Mouse (Mus musculus) lung, embryonic 15.5 days (tissue): ENCODE results near the gene Lrrc8b. TPM values are rescaled to one million over a fixed set of nuclear protein-coding genes. Genes with fewer than 3 reads are reported as not detected.
A peak's percentile ranks its signal among the peaks of the same experiment; 100 is the strongest.

Source experiments
- ATAC-seq: fragments of 200-750 bp; cut with Nextera tagmentation; 2 replicates; pipeline ENCODE4 v1.8.0; 2017; ENCODE audit warnings: moderate number of reproducible peaks, borderline replicate concordance; ENCODE audit not compliant: low FRiP score, low TSS enrichment; ENCODE audit errors: extremely low read depth
- H3K27ac ChIP-seq: fragments of 300-500 bp; sonication (generic); 2 replicates; pipeline ENCODE4 v1.5.1; 2015; ENCODE audit warnings: moderate library complexity, mild to moderate bottlenecking, inconsistent platforms
- H3K27me3 ChIP-seq: fragments of 300-500 bp; sonication (generic); 2 replicates; pipeline ENCODE4 v1.6.1; 2015; ENCODE audit warnings: inconsistent platforms
- H3K36me3 ChIP-seq: fragments of 300-500 bp; sonication (generic); 2 replicates; pipeline ENCODE4 v1.6.1; 2015; ENCODE audit warnings: inconsistent platforms
- H3K4me1 ChIP-seq: fragments of 300-500 bp; sonication (generic); 2 replicates; pipeline ENCODE4 v1.6.1; 2015; ENCODE audit warnings: inconsistent platforms
- H3K4me2 ChIP-seq: fragments of 300-500 bp; sonication (generic); 2 replicates; pipeline ENCODE4 v1.6.1; 2015; ENCODE audit warnings: inconsistent platforms, mild to moderate bottlenecking, moderate library complexity
- H3K4me3 ChIP-seq: fragments of 300-500 bp; sonication (generic); 2 replicates; pipeline ENCODE4 v1.5.1; 2015; ENCODE audit warnings: mild to moderate bottlenecking, inconsistent platforms
- H3K9ac ChIP-seq: fragments of 300-500 bp; sonication (generic); 2 replicates; pipeline ENCODE4 v1.6.1; 2015; ENCODE audit warnings: inconsistent platforms
- H3K9me3 ChIP-seq: fragments of 300-500 bp; sonication (generic); 2 replicates; pipeline ENCODE4 v1.6.1; 2016; ENCODE audit warnings: inconsistent platforms
- WGBS: fragments of 180-500 bp; shearing (Covaris S2); methylation state at CpG from one replicate; pipeline ENCODE4 v1.1.7; 2015; 5-methylcytosine and 5-hydroxymethylcytosine counted together
- polyA plus RNA-seq: library from polyadenylated mRNA; unstranded; fragments of >200 nt; fragmentation: Nextera tagmentation; extraction: Ambion mirVana; gene quantifications from 2 replicates; pipeline ENCODE4 v1.2.1, GENCODE M21; 2015

Lrrc8b gene
- polyA plus RNA-seq, 1 experiment from 2014 or later = 6.7 TPM

GRCm38 (mm10) chr5:105523452-105523851 lies 107.9 kb downstream of the Lrrc8b start:
- no peak overlapping the region for H3K4me3 ChIP-seq
- peak overlapping the region; percentile 50 for H3K27ac ChIP-seq
- peaks cover 25% of the 10 kb centered on the region for H3K4me1 ChIP-seq
- H3K27me3 ChIP-seq = no peaks in the 10 kb centered on the region
- 42% methylated on average over 3 of the region's 3 CpGs for WGBS
- no peak for ATAC-seq
- H3K4me2 ChIP-seq = no peak overlapping the region
- H3K9me3 ChIP-seq = no peaks in the 10 kb centered on the region
- H3K36me3 ChIP-seq = no peaks in the 10 kb centered on the region; the same call in 1 of the 2 replicates
- H3K9ac ChIP-seq = no peak overlapping the region

- no peaks in the 10 kb centered on the region for H3K9me3 ChIP-seq
- H3K9ac ChIP-seq = no peak overlapping the region
- 89% methylated on average over 12 of the region's 12 CpGs for WGBS
- no peak overlapping the region for H3K4me2 ChIP-seq
- H3K4me3 ChIP-seq = no peak overlapping the region
- ATAC-seq = no peak
- no peaks in the 10 kb centered on the region; the same call in 1 of the 2 replicates for H3K36me3 ChIP-seq
- peaks cover 18% of the 10 kb centered on the region; the same call in 1 of the 2 replicates for H3K4me1 ChIP-seq
- no peaks in the 10 kb centered on the region for H3K27me3 ChIP-seq
- no peak overlapping the region for H3K27ac ChIP-seq
Measured at GRCm38 (mm10) chr5:105525004-105525403, 109.4 kb downstream of the Lrrc8b start.

DNA sequence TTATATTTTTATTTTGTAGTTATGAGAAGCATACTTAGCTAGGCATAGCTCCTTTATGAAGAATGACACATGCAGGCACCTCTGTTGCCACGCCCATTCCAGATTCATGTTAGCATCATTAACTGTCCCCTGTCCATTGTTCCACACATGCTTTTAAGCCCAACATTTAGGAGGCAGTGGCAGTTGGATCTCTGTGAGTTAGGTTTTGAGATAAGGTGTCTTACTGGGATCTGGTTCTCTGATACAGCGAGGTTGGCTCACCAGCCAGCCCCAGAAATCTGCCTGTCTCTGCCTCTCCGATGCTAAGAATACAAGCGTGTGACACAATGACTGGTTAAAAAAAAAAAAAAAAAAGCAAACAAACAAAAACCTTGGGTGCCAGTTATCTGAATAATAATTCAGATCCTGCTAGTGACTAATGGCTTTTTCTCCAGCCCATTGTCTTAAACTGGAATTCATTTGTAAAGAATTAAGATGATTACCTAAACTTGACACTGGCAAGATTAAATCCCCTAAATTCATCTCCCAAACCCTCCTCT lies 110.6 kb downstream of the Lrrc8b start:
- WGBS = 90% methylated on average over 4 of the region's 4 CpGs
- no peak for ATAC-seq
- Histone ChIP-seq H3K4me1 (peaks cover 21% of the 10 kb centered on the region), H3K9ac (no peak overlapping the region), H3K27me3 (no peaks in the 10 kb centered on the region), H3K4me3 (no peak overlapping the region), H3K9me3 (no peaks in the 10 kb centered on the region), H3K4me2 (no peak overlapping the region), H3K36me3 (no peaks in the 10 kb centered on the region; the same call in 1 of the 2 replicates), H3K27ac (no peak overlapping the region)

- H3K4me1 ChIP-seq = peaks cover 22% of the 10 kb centered on the region
- no peaks in the 10 kb centered on the region; the same call in 1 of the 2 replicates for H3K36me3 ChIP-seq
- 83% methylated on average over 9 of the region's 9 CpGs for WGBS
- no peak overlapping the region for H3K4me2 ChIP-seq
- no peak overlapping the region for H3K9ac ChIP-seq
- H3K27ac ChIP-seq = no peak overlapping the region
- ATAC-seq = no peak
- no peaks in the 10 kb centered on the region for H3K27me3 ChIP-seq
- no peak overlapping the region for H3K4me3 ChIP-seq
- H3K9me3 ChIP-seq = no peaks in the 10 kb centered on the region
Measured at GRCm38 (mm10) chr5:105526766-105527165, 111.2 kb downstream of the Lrrc8b start.

DNA sequence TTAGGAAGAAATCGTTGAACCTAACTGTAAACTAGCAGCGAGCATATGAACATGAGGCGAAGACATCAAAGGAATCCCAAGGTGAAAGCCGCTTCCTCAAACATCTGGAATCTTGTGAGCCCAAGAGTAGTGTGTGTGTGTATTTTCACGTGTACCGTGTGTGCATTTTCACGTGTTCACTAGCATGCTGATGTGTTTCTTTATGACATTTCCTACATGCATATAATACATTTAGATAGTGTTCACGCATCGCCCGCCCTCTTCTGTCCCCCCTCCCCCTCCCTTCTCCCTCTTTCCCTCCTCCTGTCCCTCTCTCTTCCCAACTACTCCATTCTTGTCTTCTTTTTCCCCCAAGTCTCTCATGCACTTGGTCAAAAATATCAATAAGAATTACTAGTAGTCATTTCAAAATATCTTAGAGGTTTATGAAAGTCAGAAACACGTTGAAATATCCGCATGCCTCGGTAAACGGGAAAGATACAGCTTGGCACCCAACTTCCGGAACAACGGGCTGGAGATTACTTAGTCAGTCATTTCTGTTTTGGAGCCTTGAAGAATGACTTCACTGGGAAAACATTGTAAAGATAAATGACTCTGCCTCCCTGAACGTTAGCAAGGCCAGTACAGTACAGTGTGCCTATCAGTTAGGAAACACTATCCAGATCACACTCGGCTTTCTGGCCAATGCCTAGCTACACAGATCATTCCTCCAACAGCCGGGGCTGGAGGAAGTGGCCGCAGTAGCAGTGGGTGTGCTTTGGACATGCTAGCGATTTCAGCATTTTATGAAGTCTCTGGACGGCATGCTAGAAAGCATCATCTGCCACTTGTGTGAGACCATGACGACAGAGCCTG lies 112.1 kb downstream of the Lrrc8b start:
- ATAC-seq = no peak; the same call in 1 of the 2 replicates
- Histone ChIP-seq H3K27me3 (no peaks in the 10 kb centered on the region), H3K9me3 (no peaks in the 10 kb centered on the region), H3K4me2 (no peak overlapping the region), H3K36me3 (no peaks in the 10 kb centered on the region; the same call in 1 of the 2 replicates), H3K27ac (no peak overlapping the region), H3K9ac (no peak overlapping the region), H3K4me1 (peaks cover 16% of the 10 kb centered on the region), H3K4me3 (no peak overlapping the region)
- WGBS = 77% methylated on average over 23 of the region's 23 CpGs

DNA sequence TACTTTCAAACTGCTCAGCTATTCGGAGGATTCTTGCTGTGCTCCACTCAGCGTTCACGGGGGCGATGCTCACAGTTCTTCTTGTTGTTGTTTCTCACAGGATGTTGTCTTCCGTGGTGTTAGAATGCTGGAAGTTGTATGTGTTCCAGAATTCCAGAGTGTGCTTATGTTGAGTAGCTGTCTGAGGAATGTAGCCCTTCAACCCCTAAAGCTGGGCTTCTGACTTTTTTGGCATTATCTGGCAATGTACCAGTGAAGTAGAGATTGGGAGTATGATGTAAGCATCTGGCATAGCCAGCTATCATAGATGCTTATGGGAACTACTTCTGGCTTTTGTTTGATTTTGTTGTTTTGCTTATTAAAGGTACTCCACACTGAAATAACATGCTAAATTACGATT lies 115.0 kb downstream of the Lrrc8b start:
- H3K4me2 ChIP-seq = no peak overlapping the region
- no peak overlapping the region for H3K9ac ChIP-seq
- H3K36me3 ChIP-seq = 0 out of 2 replicates have a peak, but pooled peaks cover 4% of the 10 kb centered on the region
- peaks cover 13% of the 10 kb centered on the region for H3K4me1 ChIP-seq
- H3K27ac ChIP-seq = no peak overlapping the region
- no peaks in the 10 kb centered on the region for H3K9me3 ChIP-seq
- WGBS = 64% methylated on average over 6 of the region's 6 CpGs
- H3K4me3 ChIP-seq = no peak overlapping the region
- no peak; the same call in 1 of the 2 replicates for ATAC-seq
- H3K27me3 ChIP-seq = no peaks in the 10 kb centered on the region

- Histone ChIP-seq H3K27me3 (no peaks in the 10 kb centered on the region), H3K9me3 (no peaks in the 10 kb centered on the region), H3K9ac (no peak overlapping the region), H3K4me2 (no peak overlapping the region), H3K27ac (no peak overlapping the region), H3K4me3 (no peak overlapping the region), H3K36me3 (0 out of 2 replicates have a peak, but pooled peaks cover 4% of the 10 kb centered on the region), H3K4me1 (peaks cover 10% of the 10 kb centered on the region)
- ATAC-seq = no peak
- WGBS = 86% methylated on average over 3 of the region's 3 CpGs
Measured at GRCm38 (mm10) chr5:105535186-105535585, 119.6 kb downstream of the Lrrc8b start.

DNA sequence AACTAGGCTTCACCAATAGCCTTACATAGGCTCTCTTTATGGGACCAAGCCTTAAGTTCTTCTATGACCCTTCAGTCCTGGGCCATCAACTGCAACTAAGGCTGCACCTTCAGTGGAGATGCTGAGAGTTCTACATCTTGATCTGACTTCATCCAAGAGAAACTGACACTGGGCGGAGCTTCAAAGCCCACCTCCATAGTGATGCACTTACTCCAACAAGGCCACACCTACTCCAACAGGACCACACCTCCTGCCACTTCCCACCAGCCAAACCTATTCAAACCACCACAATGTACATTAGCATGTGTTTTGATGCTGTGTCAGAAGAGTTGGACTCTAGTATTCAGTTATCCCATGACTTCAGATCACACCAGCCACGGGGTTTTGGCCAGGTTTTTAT lies 120.6 kb downstream of the Lrrc8b start:
- no peaks in the 10 kb centered on the region for H3K27me3 ChIP-seq
- H3K4me2 ChIP-seq = no peak overlapping the region
- H3K27ac ChIP-seq = no peak overlapping the region
- H3K4me1 ChIP-seq = peaks cover under 1% of the 10 kb centered on the region; the same call in 1 of the 2 replicates
- H3K4me3 ChIP-seq = no peak overlapping the region
- no peaks in the 10 kb centered on the region for H3K9me3 ChIP-seq
- ATAC-seq = no peak
- no peak overlapping the region for H3K9ac ChIP-seq
- WGBS = 89% methylated on average over 2 of the region's 2 CpGs
- 0 out of 2 replicates have a peak, but pooled peaks cover 4% of the 10 kb centered on the region for H3K36me3 ChIP-seq

DNA sequence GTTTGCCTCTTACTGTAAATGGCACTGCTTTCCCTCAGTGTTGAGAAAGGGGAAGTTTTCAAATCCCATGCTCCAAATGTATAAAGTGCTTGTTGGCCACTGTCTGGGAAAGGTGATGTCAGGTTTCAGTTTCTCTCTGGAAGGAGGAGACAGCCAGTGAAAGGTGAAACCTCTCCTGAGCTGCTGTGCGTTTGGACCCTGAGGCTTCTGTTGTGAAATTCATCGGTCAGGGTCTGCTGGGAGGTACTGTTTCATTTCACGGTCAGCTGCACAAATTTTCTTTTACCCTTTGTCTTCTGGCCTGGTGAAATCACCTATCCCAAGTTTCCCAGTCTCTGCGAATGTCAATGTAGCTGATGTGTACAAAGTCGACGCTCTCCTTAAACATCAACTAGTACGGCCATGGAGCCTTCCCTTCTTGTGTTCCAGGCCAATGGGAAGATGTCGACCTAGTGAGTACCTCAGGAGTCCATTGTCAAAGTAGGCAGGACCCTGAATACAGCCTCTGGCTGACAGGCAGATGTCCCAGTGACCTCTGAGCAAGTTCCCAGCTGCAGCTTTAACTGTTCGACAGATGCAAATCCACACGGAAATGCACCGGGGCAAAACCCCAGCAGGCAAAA lies 121.6 kb downstream of the Lrrc8b start:
- no peaks in the 10 kb centered on the region for H3K4me1 ChIP-seq
- 80% methylated on average over 11 of the region's 11 CpGs for WGBS
- no peak overlapping the region for H3K27ac ChIP-seq
- no peaks in the 10 kb centered on the region for H3K27me3 ChIP-seq
- ATAC-seq = no peak
- H3K4me3 ChIP-seq = no peak overlapping the region
- H3K9ac ChIP-seq = no peak overlapping the region
- 0 out of 2 replicates have a peak, but pooled peaks cover 4% of the 10 kb centered on the region for H3K36me3 ChIP-seq
- H3K4me2 ChIP-seq = no peak overlapping the region
- no peaks in the 10 kb centered on the region for H3K9me3 ChIP-seq

Other genes with a start within 250 kb of the Lrrc8b start
- 0.27 TPM in 1 of 2 replicates, not detected in the other for gene Gbp10, start 176.2 kb upstream of the Lrrc8b start, polyA plus RNA-seq
- not detected in 2 replicates for gene Gm43302, start 122.1 kb upstream of the Lrrc8b start, polyA plus RNA-seq
- 1.8 and 2.2 TPM in 2 replicates for gene Gbp6, start 122.1 kb upstream of the Lrrc8b start, polyA plus RNA-seq
- 24.3 and 26.5 TPM in 2 replicates for gene Lrrc8c, start 103.6 kb downstream of the Lrrc8b start, polyA plus RNA-seq